Mouse (Mus musculus) C2C12 (cell line): ENCODE measurements at regions not wholly inside any gene's neighbourhood (a gene's known extent, or its start where the extent isn't known, plus 50 kb on each side); places are given as distances from the start of the nearest gene placed in this dataset.

ENCODE experiments used
- H3K27me3 ChIP-seq: one replicate; pipeline ENCODE4 v1.6.1; 2011; ENCODE audit not compliant: control insufficient read depth, insufficient read depth, insufficient read length
- H3K36me3 ChIP-seq: one replicate; pipeline ENCODE4 v1.6.1; 2011; ENCODE audit not compliant: control insufficient read depth, insufficient read depth
- H3K4me3 ChIP-seq: one replicate; pipeline ENCODE4 v1.5.1; 2011; ENCODE audit warnings: mild to moderate bottlenecking, control low read depth; ENCODE audit not compliant: poor library complexity, insufficient read depth, severe bottlenecking
- H3K79me2 ChIP-seq: one replicate; pipeline ENCODE4 v1.6.1; 2011; ENCODE audit not compliant: control insufficient read depth, insufficient read depth
- H3K79me3 ChIP-seq: one replicate; pipeline ENCODE4 v1.6.1; 2011; ENCODE audit warnings: low read depth, control low read depth
- H3ac ChIP-seq: one replicate; pipeline ENCODE3; 2011; ENCODE audit warnings: low read depth; ENCODE audit not compliant: control insufficient read depth, insufficient read length
- CEBPB ChIP-seq: IDR thresholded peaks from one replicate; pipeline ENCODE4 v1.6.1; 2011; ENCODE audit warnings: low read depth, mild to moderate bottlenecking, control low read depth, moderate library complexity
- CTCF ChIP-seq: IDR thresholded peaks from one replicate; pipeline ENCODE4 v1.5.1; 2011; ENCODE audit not compliant: control insufficient read depth, insufficient read depth, insufficient read length
- FOSL1 ChIP-seq: IDR thresholded peaks from one replicate; pipeline ENCODE4 v1.8.0; 2011; ENCODE audit warnings: mild to moderate bottlenecking, low read length; ENCODE audit not compliant: poor library complexity, insufficient read depth, severe bottlenecking
- MAX ChIP-seq: IDR thresholded peaks from one replicate; pipeline ENCODE4 v1.6.1; 2011; ENCODE audit warnings: mild to moderate bottlenecking, control low read depth
- MYOD1 ChIP-seq: IDR thresholded peaks from one replicate; pipeline ENCODE4 v1.6.1; 2011; ENCODE audit warnings: low read depth; ENCODE audit not compliant: control insufficient read depth, insufficient read length
- MYOG ChIP-seq: IDR thresholded peaks from one replicate; pipeline ENCODE4 v1.6.1; 2011; ENCODE audit not compliant: control insufficient read depth, insufficient read length; ENCODE audit errors: extremely low read depth
- USF1 ChIP-seq: IDR thresholded peaks from one replicate; pipeline ENCODE4 v1.6.1; 2011; ENCODE audit warnings: low read depth, mild to moderate bottlenecking, control low read depth, moderate library complexity

DNA sequence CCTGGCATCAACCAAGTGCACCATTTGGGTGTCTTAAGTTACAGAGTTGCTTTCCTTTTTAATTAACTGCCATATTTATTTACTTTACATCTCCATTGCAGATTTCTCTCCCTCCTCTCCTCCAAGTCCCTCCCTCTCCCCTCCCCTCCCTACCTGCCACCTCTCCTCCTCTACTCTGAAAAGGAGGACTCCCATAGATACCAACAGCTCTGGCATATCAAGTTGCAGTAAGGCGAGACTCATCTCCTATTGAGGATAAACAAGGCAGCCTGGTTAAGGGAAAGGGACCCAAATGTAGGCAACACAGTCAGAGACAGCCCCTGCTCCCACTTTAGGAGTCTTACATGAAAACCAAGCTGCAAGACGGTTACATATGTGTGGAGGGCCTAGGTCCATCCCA lies 263.3 kb upstream of the Slc7a11 start:
- Histone ChIP-seq H3K79me3 (no peaks in the 10 kb centered on the region), H3K79me2 (no peaks in the 10 kb centered on the region), H3K36me3 (no peaks in the 10 kb centered on the region), H3K4me3 (no peak overlapping the region), H3ac (no peak overlapping the region), H3K27me3 (no peaks in the 10 kb centered on the region)
- no peak for TF ChIP-seq USF1
- no peak for TF ChIP-seq CEBPB
- TF ChIP-seq MYOG: no peak
- no peak for TF ChIP-seq FOSL1
- TF ChIP-seq CTCF: no peak
- no peak for TF ChIP-seq MAX
- no peak for TF ChIP-seq MYOD1

DNA sequence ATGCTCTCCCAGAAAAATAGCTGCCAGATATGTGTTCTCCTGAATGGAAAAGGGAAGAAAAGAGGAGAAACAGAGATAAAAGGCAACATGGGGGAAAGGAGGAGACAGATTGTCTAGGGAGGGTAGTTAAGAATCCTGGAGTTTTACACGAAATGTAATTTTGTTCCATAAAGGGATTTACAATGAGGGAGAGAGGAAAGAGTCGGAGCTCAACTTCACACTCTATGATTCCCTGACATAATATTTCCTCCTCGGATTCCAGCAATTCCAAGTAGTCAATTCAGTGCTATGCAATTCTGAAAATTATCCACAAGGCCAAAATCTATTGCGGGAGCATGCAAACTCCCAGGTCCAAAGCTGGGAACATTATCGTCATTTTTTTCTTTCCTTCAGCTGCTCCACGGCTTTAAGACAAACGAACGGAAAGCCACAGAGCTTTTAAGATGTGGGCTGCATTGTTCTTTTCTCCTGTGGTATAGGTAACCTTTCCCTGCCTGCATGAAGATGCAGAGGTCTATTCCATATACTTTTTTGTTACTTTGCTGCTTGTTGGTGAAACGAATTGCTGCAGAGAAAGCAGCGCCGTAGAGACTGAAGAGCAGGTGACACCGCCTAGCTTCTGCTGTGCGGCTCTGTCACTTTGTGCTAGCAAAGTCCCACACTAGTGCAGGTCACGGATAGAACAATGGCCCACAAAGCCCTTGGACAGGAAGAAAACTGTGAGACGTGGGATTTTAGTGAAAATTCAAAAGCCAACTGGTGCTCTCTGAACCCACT lies 251.7 kb upstream of the Slc7a11 start:
- H3ac ChIP-seq: no peak overlapping the region
- no peaks in the 10 kb centered on the region for H3K27me3 ChIP-seq
- no peaks in the 10 kb centered on the region for H3K36me3 ChIP-seq
- no peaks in the 10 kb centered on the region for H3K79me3 ChIP-seq
- H3K79me2 ChIP-seq: no peaks in the 10 kb centered on the region
- no peak for TF ChIP-seq MYOG
- no peak for TF ChIP-seq CTCF
- no peak for TF ChIP-seq USF1
- no peak for TF ChIP-seq MYOD1
- no peak for TF ChIP-seq FOSL1
- TF ChIP-seq MAX: no peak
- no peak for TF ChIP-seq CEBPB
- no peak overlapping the region for H3K4me3 ChIP-seq

DNA sequence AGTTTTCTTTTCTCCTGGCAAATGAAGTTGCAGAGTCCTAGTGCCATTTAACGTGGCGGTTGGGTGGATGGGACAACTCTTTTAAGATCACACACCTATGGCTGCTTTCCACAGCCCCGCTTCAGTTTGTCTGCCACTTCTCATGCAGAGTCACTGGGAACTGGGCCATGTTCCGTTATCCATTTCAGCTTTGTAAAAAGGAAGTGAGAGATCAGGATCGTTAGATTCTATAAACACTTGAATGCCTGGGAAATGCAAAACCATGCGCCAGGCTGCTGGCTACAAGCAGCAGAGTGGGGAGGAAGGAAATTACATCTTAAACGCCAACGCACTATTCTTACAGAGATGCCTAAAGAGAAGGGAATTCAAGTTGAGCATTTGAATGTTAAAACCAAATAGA lies 251.1 kb upstream of the Slc7a11 start:
- Histone ChIP-seq H3ac (no peak overlapping the region), H3K79me2 (no peaks in the 10 kb centered on the region), H3K4me3 (no peak overlapping the region), H3K79me3 (no peaks in the 10 kb centered on the region), H3K27me3 (no peaks in the 10 kb centered on the region), H3K36me3 (no peaks in the 10 kb centered on the region)
- TF ChIP-seq FOSL1 (no peak), MYOD1 (no peak), CTCF (no peak), MYOG (no peak), MAX (no peak), CEBPB (no peak), USF1 (no peak)

DNA sequence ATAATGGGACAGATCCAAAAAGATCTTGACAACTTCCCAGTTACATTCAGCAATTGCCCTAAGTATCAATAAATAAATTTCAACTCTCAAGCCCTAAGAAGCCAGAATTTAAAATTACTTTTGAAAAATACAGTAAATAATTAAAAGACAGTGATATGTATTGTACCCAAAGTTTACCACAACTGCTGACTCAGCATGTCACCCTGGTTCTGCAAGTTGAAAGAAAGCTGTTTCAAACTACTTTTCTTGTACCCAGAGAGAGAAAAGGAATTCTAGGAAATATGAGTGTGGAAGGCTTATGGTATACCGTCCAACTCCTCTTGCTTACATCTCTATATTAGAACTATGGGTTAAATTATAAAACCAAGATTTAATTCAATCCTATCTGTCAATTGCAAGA lies 248.9 kb upstream of the Slc7a11 start:
- Histone ChIP-seq H3K27me3 (no peaks in the 10 kb centered on the region), H3K4me3 (no peak overlapping the region), H3K79me2 (no peaks in the 10 kb centered on the region), H3K36me3 (no peaks in the 10 kb centered on the region), H3ac (no peak overlapping the region), H3K79me3 (no peaks in the 10 kb centered on the region)
- TF ChIP-seq CEBPB: no peak
- TF ChIP-seq FOSL1: no peak
- TF ChIP-seq MYOG: no peak
- no peak for TF ChIP-seq USF1
- TF ChIP-seq MYOD1: no peak
- no peak for TF ChIP-seq CTCF
- no peak for TF ChIP-seq MAX

- no peaks in the 10 kb centered on the region for H3K36me3 ChIP-seq
- no peaks in the 10 kb centered on the region for H3K79me3 ChIP-seq
- H3K4me3 ChIP-seq: no peak overlapping the region
- no peaks in the 10 kb centered on the region for H3K27me3 ChIP-seq
- H3K79me2 ChIP-seq: no peaks in the 10 kb centered on the region
- H3ac ChIP-seq: no peak overlapping the region
- TF ChIP-seq MYOD1 (no peak), FOSL1 (no peak), MYOG (no peak), USF1 (no peak), MAX (no peak), CTCF (no peak), CEBPB (no peak)
These were observed 247.3 kb upstream of the Slc7a11 start for GRCm38 (mm10) chr3:50690750-50691149.

GRCm38 (mm10) chr3:50689375-50689774 lies 246.0 kb upstream of the Slc7a11 start:
- no peak overlapping the region for H3K4me3 ChIP-seq
- H3K27me3 ChIP-seq: no peaks in the 10 kb centered on the region
- H3ac ChIP-seq: no peak overlapping the region
- TF ChIP-seq CEBPB (no peak), MAX (no peak), USF1 (no peak), CTCF (no peak), MYOG (no peak), FOSL1 (no peak), MYOD1 (no peak)
- no peaks in the 10 kb centered on the region for H3K36me3 ChIP-seq
- H3K79me3 ChIP-seq: no peaks in the 10 kb centered on the region
- no peaks in the 10 kb centered on the region for H3K79me2 ChIP-seq
